Mouse (Mus musculus) lung, embryonic 14.5 days (tissue): Measurements from ENCODE around the gene Zkscan16. TPM values are rescaled to one million over a fixed set of nuclear protein-coding genes. Genes with fewer than 3 reads are reported as not detected.

Experiments used
- ATAC-seq: fragments of 200-750 bp; cut with Nextera tagmentation; 2 replicates; pipeline ENCODE4 v1.8.0; 2017; ENCODE audit warnings: mild to moderate bottlenecking, moderate TSS enrichment, moderate library complexity; ENCODE audit not compliant: insufficient read depth
- DNase-seq: peaks from one replicate; pipeline ENCODE4 v3.0.0-alpha.2; 2015
- H3K27ac ChIP-seq: fragments of 300-500 bp; sonication (generic); 2 replicates; pipeline ENCODE4 v1.5.1; 2014; ENCODE audit warnings: low read depth, mild to moderate bottlenecking, moderate library complexity
- H3K27me3 ChIP-seq: fragments of 300-500 bp; sonication (generic); 2 replicates; pipeline ENCODE4 v1.6.1; 2014; ENCODE audit warnings: low read length, control low read depth; ENCODE audit not compliant: insufficient read depth
- H3K36me3 ChIP-seq: fragments of 300-500 bp; sonication (generic); 2 replicates; pipeline ENCODE4 v1.6.1; 2014; ENCODE audit warnings: control low read depth; ENCODE audit not compliant: insufficient read depth
- H3K4me1 ChIP-seq: fragments of 300-500 bp; sonication (generic); 2 replicates; pipeline ENCODE4 v1.6.1; 2014; ENCODE audit warnings: antibody characterized with exemption, control low read depth; ENCODE audit not compliant: insufficient read depth
- H3K4me2 ChIP-seq: fragments of 300-500 bp; sonication (generic); 2 replicates; pipeline ENCODE4 v1.6.1; 2014; ENCODE audit warnings: mild to moderate bottlenecking
- H3K4me3 ChIP-seq: fragments of 300-500 bp; sonication (generic); 2 replicates; pipeline ENCODE4 v1.5.1; 2014; ENCODE audit warnings: low read depth, low read length
- H3K9ac ChIP-seq: fragments of 300-500 bp; sonication (generic); 2 replicates; pipeline ENCODE4 v1.6.1; 2014
- H3K9me3 ChIP-seq: fragments of 300-500 bp; sonication (generic); 2 replicates; pipeline ENCODE4 v1.6.1; 2016; ENCODE audit warnings: low read depth, low read length, control low read depth
- CTCF ChIP-seq: IDR thresholded peaks from 2 replicates; pipeline ENCODE4 v1.5.1; 2016; ENCODE audit warnings: antibody characterized with exemption, low read depth
- WGBS: fragments of 180-500 bp; shearing (Covaris S2); extraction: QIAGEN DNeasy Blood & Tissue Kit; methylation state at CpG from one replicate; pipeline ENCODE4 v1.1.7; 2014; 5-methylcytosine and 5-hydroxymethylcytosine counted together
- polyA plus RNA-seq: library from polyadenylated mRNA; unstranded; fragments of >200 nt; fragmentation: Nextera tagmentation; extraction: Ambion mirVana; gene quantifications from 2 replicates; pipeline ENCODE4 v1.2.1, GENCODE M21; 2014

Zkscan16 gene
- polyA plus RNA-seq, 1 experiment from 2014 or later = 0.70 TPM

DNA sequence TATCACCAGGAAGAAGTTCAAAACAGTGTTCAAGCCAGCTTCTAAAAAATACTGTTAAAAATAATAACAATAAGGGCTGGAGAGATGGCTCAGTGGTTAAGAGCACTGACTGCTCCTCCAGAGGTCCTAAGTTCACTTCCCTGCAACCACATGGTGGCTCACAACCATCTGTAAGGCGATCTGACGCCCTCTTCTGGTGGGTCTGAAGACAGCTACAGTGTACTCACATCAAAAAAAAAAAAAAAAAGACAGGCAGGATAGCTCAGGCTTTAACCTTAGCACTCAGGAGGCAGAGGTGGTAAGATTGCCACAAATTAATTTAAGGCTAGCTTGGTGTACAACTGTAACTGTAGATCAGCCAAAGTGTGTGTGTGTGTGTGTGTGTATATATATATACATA, 57.2 kb downstream of the Zkscan16 start:
- no peak for ATAC-seq
- no peak overlapping the region for H3K9ac ChIP-seq
- H3K4me3 ChIP-seq = no peak overlapping the region
- no peaks in the 10 kb centered on the region for H3K9me3 ChIP-seq
- 2% methylated on average over 2 of the region's 2 CpGs for WGBS
- no peaks in the 10 kb centered on the region for H3K27me3 ChIP-seq
- no peaks in the 10 kb centered on the region for H3K36me3 ChIP-seq
- peak; percentile 17 for DNase-seq
- H3K27ac ChIP-seq = no peak overlapping the region
- TF ChIP-seq CTCF = peak; percentile 33
- H3K4me1 ChIP-seq = peaks cover 11% of the 10 kb centered on the region; the same call in 1 of the 2 replicates
- no peak overlapping the region for H3K4me2 ChIP-seq

DNA sequence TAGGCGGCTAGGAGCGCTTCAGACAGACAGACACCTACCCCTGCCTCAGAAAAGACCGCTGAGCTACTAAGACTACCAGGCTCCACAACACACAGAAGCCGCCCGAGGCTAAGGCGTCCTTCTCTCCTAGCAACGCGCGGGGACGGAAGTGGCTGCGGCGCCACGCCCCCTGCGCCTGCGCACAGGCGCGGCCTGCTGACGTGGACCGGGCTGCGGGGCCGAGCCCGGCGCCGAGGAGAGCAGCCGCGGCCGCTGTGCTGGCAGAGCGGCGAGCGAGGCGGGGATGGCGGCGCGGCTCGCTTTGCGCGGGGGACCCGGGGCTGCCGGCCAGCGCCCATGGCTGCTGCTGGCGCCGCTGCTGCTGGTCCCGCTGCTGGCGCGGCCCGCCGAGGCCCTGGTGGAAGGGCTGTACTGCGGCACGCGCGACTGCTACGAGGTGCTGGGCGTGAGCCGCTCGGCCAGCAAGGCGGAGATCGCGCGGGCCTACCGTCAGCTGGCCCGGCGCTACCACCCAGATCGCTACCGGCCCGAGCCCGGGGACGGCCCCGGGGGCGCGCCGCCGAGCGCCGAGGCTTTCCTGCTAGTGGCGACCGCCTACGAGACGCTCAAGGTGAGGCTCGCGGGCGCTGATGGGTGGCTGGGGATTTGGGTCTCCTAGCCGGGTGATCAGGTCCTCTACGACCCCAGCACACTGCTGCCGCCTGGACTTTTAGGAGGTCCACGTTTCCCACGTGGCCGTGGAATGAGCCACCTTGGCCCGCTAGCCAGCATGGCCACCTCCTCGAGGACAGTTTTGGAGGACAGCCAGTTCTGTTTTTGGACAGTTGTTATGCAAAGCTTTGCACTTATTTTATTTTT, 59.7 kb downstream of the Zkscan16 start, which contains the start of gene Gm20503:
TSS of gene Gm20503 (plus strand) at position 263 of the 858 bp plus-strand sequence.
- WGBS = under 1% methylated on average over 67 of the region's 89 CpGs
- ATAC-seq = peak; percentile 99

DNA sequence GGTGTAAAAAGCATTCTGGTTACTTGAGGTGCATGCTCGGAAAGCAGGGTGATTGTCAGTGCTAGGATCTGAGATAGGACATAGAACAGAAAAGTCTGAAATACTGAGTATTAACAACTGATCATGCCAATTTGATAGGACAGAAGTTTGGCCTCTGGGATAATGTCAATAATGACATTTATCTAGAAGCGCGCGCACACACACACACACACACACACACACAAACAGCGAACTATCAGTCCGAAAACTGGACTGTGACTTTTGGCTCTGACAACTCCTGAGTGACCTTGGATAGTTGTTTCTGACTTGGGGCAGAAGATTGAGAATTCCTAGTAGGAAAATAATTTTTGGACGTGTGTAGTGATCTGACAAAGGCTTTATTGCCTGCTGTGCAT, 60.4 kb downstream of the Zkscan16 start:
- WGBS = 18% methylated on average over 7 of the region's 7 CpGs
- peaks cover 11% of the 10 kb centered on the region; the same call in 1 of the 2 replicates for H3K4me1 ChIP-seq
- TF ChIP-seq CTCF = no peak
- no peak for DNase-seq
- H3K27me3 ChIP-seq = no peaks in the 10 kb centered on the region
- no peaks in the 10 kb centered on the region for H3K36me3 ChIP-seq
- peak overlapping the region; percentile 87 for H3K4me2 ChIP-seq
- H3K9ac ChIP-seq = peak overlapping the region; percentile 88
- H3K4me3 ChIP-seq = peak overlapping the region; percentile 92
- no peaks in the 10 kb centered on the region for H3K9me3 ChIP-seq
- 0 out of 2 replicates have a peak overlapping the region, but pooled peaks have one; percentile 88 for H3K27ac ChIP-seq
- ATAC-seq = no peak

More for the DNA sequence above, 59.7 kb downstream of the Zkscan16 start, which contains the start of gene Gm20503:
- no peaks in the 10 kb centered on the region for H3K27me3 ChIP-seq
- no peaks in the 10 kb centered on the region for H3K9me3 ChIP-seq
- no peaks in the 10 kb centered on the region for H3K36me3 ChIP-seq
- no peak for TF ChIP-seq CTCF
- peak within 1 kb of the TSS; percentile 88 for H3K27ac ChIP-seq
- peak; percentile 97 for DNase-seq
- H3K9ac ChIP-seq = peak within 1 kb of the TSS; percentile 88
- H3K4me3 ChIP-seq = peak within 1 kb of the TSS; percentile 92
- H3K4me2 ChIP-seq = peak within 1 kb of the TSS; percentile 87
- H3K4me1 ChIP-seq = peaks cover 11% of the 10 kb centered on the region; the same call in 1 of the 2 replicates

DNA sequence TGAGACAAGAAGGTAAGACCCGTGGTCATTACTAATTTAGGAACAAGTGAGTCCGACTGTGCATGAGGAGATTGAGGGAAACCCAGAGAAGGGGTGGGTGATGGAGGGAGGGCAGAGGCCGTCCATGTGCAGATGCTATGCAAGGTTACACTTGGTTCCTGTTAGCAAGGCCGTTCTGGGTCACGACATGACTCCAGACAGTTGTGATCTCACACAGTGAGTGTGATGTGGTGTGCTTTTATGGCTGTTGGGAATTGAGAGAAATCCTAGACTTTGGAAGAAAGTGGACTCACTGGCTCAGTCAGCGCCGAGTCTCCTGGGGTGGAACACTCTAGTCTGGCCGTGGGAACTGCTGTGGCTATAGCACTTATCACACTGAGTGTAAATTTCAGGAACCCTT, 62.8 kb downstream of the Zkscan16 start:
- Histone ChIP-seq H3K27ac (no peak overlapping the region), H3K9me3 (no peaks in the 10 kb centered on the region), H3K27me3 (no peaks in the 10 kb centered on the region), H3K4me1 (peaks cover 11% of the 10 kb centered on the region; the same call in 1 of the 2 replicates), H3K4me3 (no peak overlapping the region), H3K4me2 (no peak overlapping the region), H3K9ac (no peak overlapping the region), H3K36me3 (no peaks in the 10 kb centered on the region)
- WGBS = 58% methylated on average over 8 of the region's 8 CpGs
- no peak for ATAC-seq
- no peak for DNase-seq
- TF ChIP-seq CTCF = no peak

DNA sequence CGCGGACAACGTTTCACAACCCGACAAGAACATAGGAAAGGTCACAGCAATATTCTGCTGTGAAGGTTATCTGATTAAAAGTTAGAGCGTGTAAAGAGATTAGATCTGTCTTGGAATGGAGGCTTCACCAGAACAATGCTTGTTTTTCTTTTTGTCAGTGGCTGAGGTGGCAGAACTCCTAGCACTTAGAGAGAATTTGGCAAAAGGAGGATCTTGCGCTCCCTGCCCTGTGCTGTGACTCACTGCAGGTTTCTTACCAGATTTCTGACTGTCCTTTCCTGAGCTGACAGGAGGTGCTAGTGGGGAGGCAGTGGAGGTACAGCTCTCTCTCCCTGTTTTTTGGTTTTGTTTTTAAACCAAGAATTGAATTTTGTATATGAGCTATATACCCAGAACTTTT, 63.6 kb downstream of the Zkscan16 start:
- no peak for TF ChIP-seq CTCF
- ATAC-seq (no peak), DNase-seq (no peak)
- 67% methylated on average over 6 of the region's 6 CpGs for WGBS
- H3K4me1 ChIP-seq = peaks cover 11% of the 10 kb centered on the region; the same call in 1 of the 2 replicates
- H3K9me3 ChIP-seq = no peaks in the 10 kb centered on the region
- H3K36me3 ChIP-seq = no peaks in the 10 kb centered on the region
- H3K4me3 ChIP-seq = no peak overlapping the region
- H3K4me2 ChIP-seq = no peak overlapping the region
- H3K27me3 ChIP-seq = no peaks in the 10 kb centered on the region
- no peak overlapping the region for H3K27ac ChIP-seq
- no peak overlapping the region for H3K9ac ChIP-seq

Other genes with a start within 250 kb of the Zkscan16 start
- not detected in 2 replicates for gene Olfr267, start 155.9 kb upstream of the Zkscan16 start, polyA plus RNA-seq
- gene Ecpas, start 30.9 kb upstream of the Zkscan16 start, polyA plus RNA-seq = 41.1 and 41.5 TPM in 2 replicates
- gene Ptgr1, start 43.5 kb downstream of the Zkscan16 start, polyA plus RNA-seq = 26.2 and 26.3 TPM in 2 replicates
- gene Dnajc25, start 51.4 kb downstream of the Zkscan16 start, polyA plus RNA-seq = 12.1 and 14.8 TPM in 2 replicates
- gene Gm20503, start 59.6 kb downstream of the Zkscan16 start, polyA plus RNA-seq = 13.1 and 13.6 TPM in 2 replicates
- 123 and 137 TPM in 2 replicates for gene Gng10, start 91.5 kb downstream of the Zkscan16 start, polyA plus RNA-seq
- gene AI481877, start 195.4 kb downstream of the Zkscan16 start, polyA plus RNA-seq = not detected in 2 replicates
- gene Ugcg, start 245.6 kb downstream of the Zkscan16 start, polyA plus RNA-seq = 12.3 and 13.8 TPM in 2 replicates